Mouse (Mus musculus) small intestine, adult 2 months (tissue): ENCODE data around the gene Rictor.

Experiments used
- CTCF ChIP-seq: fragments of 200-500 bp; IDR thresholded peaks from 2 replicates; pipeline ENCODE4 v1.5.1; 2012; ENCODE audit warnings: low read depth, mild to moderate bottlenecking, control low read depth, inconsistent platforms, low read length, moderate library complexity, mixed read lengths; ENCODE audit not compliant: insufficient replicate concordance, insufficient read length; ENCODE audit errors: extremely low read depth
- POLR2A ChIP-seq: fragments of 200-500 bp; IDR thresholded peaks from 2 replicates; pipeline ENCODE4 v1.6.1; 2012; ENCODE audit warnings: low read depth, mild to moderate bottlenecking, control low read depth, inconsistent platforms, low read length, moderate library complexity

DNA sequence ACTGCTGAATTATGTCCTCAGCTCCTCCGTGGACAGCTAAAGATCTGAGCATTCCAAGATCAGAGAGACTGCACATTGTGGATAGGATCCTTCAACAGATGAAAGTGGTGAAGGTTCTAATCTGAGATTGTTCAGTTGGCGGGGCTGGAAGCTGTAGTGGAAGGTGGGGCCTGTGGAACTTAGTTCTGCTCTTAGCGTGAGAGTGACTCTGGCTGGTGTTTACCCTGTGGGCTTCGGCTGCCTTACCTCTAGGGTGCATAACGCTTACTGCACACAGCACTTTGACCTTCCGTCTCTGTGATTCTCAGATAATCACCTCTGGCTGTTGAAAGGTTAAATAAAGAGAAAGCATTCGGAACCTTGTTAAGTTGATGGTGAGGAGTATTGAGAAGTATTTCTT lies 6.6 kb downstream of the Rictor start:
- TF ChIP-seq POLR2A = no peak
- TF ChIP-seq CTCF = no peak
